Mouse (Mus musculus): Measurements from ENCODE around the gene Ubl4b. TPM values are rescaled to one million over a fixed set of nuclear protein-coding genes. Genes with fewer than 3 reads are reported as not detected.

The Ubl4b gene
- total RNA-seq (2014; rRNA removed) (0.23 TPM in 1 of 2 replicates, not detected in the other), polyA plus RNA-seq (2015; fragmentation: Nextera tagmentation; extraction: Ambion mirVana) (not detected in 2 replicates)

GRCm38 (mm10) chr3:107554842-107555241, at the start of gene Ubl4b:
Gene Ubl4b, minus strand, starts transcription at chr3:107555073.
- ATAC-seq: no peak
- no peak within 1 kb of the TSS for H3K4me3 ChIP-seq (ENCODE audit: low read depth, low read length)
- H3K27me3 ChIP-seq (ENCODE audit: insufficient read depth, low read length): no peaks in the 10 kb centered on the region
- no peak within 1 kb of the TSS for H3K9ac ChIP-seq
- 92% methylated on average over 2 of the region's 2 CpGs for WGBS
- H3K4me1 ChIP-seq (ENCODE audit: insufficient read depth): no peaks in the 10 kb centered on the region
- DNase-seq: no peak
- H3K27ac ChIP-seq (ENCODE audit: low read depth, low read length): no peak within 1 kb of the TSS
- TF ChIP-seq CTCF (IDR thresholded peaks at IDR 0.05; ENCODE audit: low read depth): no peak
- H3K36me3 ChIP-seq (ENCODE audit: insufficient read depth): no peaks in the 10 kb centered on the region
- no peak within 1 kb of the TSS for H3K4me2 ChIP-seq (ENCODE audit: low read depth)
- H3K9me3 ChIP-seq (ENCODE audit: low read length): no peaks in the 10 kb centered on the region

- ATAC-seq: no peak
- H3K36me3 ChIP-seq (ENCODE audit: insufficient read depth): no peaks in the 10 kb centered on the region
- no peak for DNase-seq
- H3K4me3 ChIP-seq (ENCODE audit: low read depth, low read length): no peak overlapping the region
- no peak overlapping the region for H3K4me2 ChIP-seq (ENCODE audit: low read depth)
- no peak overlapping the region for H3K9ac ChIP-seq
- H3K27me3 ChIP-seq (ENCODE audit: insufficient read depth, low read length): peaks cover 42% of the 10 kb centered on the region
- no peak for TF ChIP-seq CTCF (IDR thresholded peaks at IDR 0.05; ENCODE audit: low read depth)
- no peaks in the 10 kb centered on the region for H3K9me3 ChIP-seq (ENCODE audit: low read length)
- H3K27ac ChIP-seq (ENCODE audit: low read depth, low read length): no peak overlapping the region
- H3K4me1 ChIP-seq (ENCODE audit: insufficient read depth): peaks cover 5% of the 10 kb centered on the region; the same call in 1 of the 2 replicates
- WGBS: 39% methylated on average over 6 of the region's 6 CpGs
Observed at GRCm38 (mm10) chr3:107600127-107600526, 45.3 kb upstream of the Ubl4b start.

- H3K9me3 ChIP-seq (ENCODE audit: low read length): no peaks in the 10 kb centered on the region
- DNase-seq (peak; percentile 50), ATAC-seq (no peak)
- WGBS: 7% methylated on average over 22 of the region's 22 CpGs
- H3K36me3 ChIP-seq (ENCODE audit: insufficient read depth): no peaks in the 10 kb centered on the region
- H3K4me3 ChIP-seq (ENCODE audit: low read depth, low read length): no peak overlapping the region
- H3K9ac ChIP-seq: no peak overlapping the region
- TF ChIP-seq CTCF (IDR thresholded peaks at IDR 0.05; ENCODE audit: low read depth): no peak
- peaks cover 64% of the 10 kb centered on the region for H3K27me3 ChIP-seq (ENCODE audit: insufficient read depth, low read length)
- H3K4me2 ChIP-seq (ENCODE audit: low read depth): no peak overlapping the region
- peaks cover 6% of the 10 kb centered on the region; the same call in 1 of the 2 replicates for H3K4me1 ChIP-seq (ENCODE audit: insufficient read depth)
- H3K27ac ChIP-seq (ENCODE audit: low read depth, low read length): no peak overlapping the region
Observed at GRCm38 (mm10) chr3:107597586-107598389, 42.9 kb upstream of the Ubl4b start.

- Histone ChIP-seq H3K36me3 (ENCODE audit: insufficient read depth) (no peaks in the 10 kb centered on the region), H3K27ac (ENCODE audit: low read depth, low read length) (no peak overlapping the region), H3K27me3 (ENCODE audit: insufficient read depth, low read length) (peaks cover 71% of the 10 kb centered on the region), H3K4me1 (ENCODE audit: insufficient read depth) (peaks cover 6% of the 10 kb centered on the region; the same call in 1 of the 2 replicates), H3K4me3 (ENCODE audit: low read depth, low read length) (no peak overlapping the region), H3K9ac (no peak overlapping the region), H3K4me2 (ENCODE audit: low read depth) (no peak overlapping the region), H3K9me3 (ENCODE audit: low read length) (no peaks in the 10 kb centered on the region)
- DNase-seq (no peak), ATAC-seq (no peak)
- WGBS: 2% methylated on average over 21 of the region's 24 CpGs
- TF ChIP-seq CTCF (IDR thresholded peaks at IDR 0.05; ENCODE audit: low read depth): no peak
Observed at GRCm38 (mm10) chr3:107597134-107597533, 42.3 kb upstream of the Ubl4b start.

GRCm38 (mm10) chr3:107596559-107596958, 41.7 kb upstream of the Ubl4b start:
- H3K4me3 ChIP-seq (ENCODE audit: low read depth, low read length): peak overlapping the region; percentile 14; the same call in 1 of the 2 replicates
- ATAC-seq: no peak
- 2% methylated on average over 26 of the region's 26 CpGs for WGBS
- no peak for TF ChIP-seq CTCF (IDR thresholded peaks at IDR 0.05; ENCODE audit: low read depth)
- peaks cover 72% of the 10 kb centered on the region for H3K27me3 ChIP-seq (ENCODE audit: insufficient read depth, low read length)
- H3K9me3 ChIP-seq (ENCODE audit: low read length): no peaks in the 10 kb centered on the region
- 0 out of 2 replicates have a peak overlapping the region, but pooled peaks have one; percentile 3 for H3K4me2 ChIP-seq (ENCODE audit: low read depth)
- no peak overlapping the region for H3K27ac ChIP-seq (ENCODE audit: low read depth, low read length)
- H3K4me1 ChIP-seq (ENCODE audit: insufficient read depth): peaks cover 6% of the 10 kb centered on the region; the same call in 1 of the 2 replicates
- no peak overlapping the region for H3K9ac ChIP-seq
- no peak for DNase-seq
- H3K36me3 ChIP-seq (ENCODE audit: insufficient read depth): no peaks in the 10 kb centered on the region

GRCm38 (mm10) chr3:107595938-107596461, 41.1 kb upstream of the Ubl4b start:
- Histone ChIP-seq H3K9ac (no peak overlapping the region), H3K27me3 (ENCODE audit: insufficient read depth, low read length) (peaks cover 68% of the 10 kb centered on the region), H3K4me3 (ENCODE audit: low read depth, low read length) (peak overlapping the region; percentile 28; the same call in 1 of the 2 replicates), H3K27ac (ENCODE audit: low read depth, low read length) (no peak overlapping the region), H3K4me1 (ENCODE audit: insufficient read depth) (peaks cover 6% of the 10 kb centered on the region; the same call in 1 of the 2 replicates), H3K4me2 (ENCODE audit: low read depth) (0 out of 2 replicates have a peak overlapping the region, but pooled peaks have one; percentile 3), H3K36me3 (ENCODE audit: insufficient read depth) (no peaks in the 10 kb centered on the region), H3K9me3 (ENCODE audit: low read length) (no peaks in the 10 kb centered on the region)
- no peak for TF ChIP-seq CTCF (IDR thresholded peaks at IDR 0.05; ENCODE audit: low read depth)
- no peak for ATAC-seq
- WGBS: 2% methylated on average over 34 of the region's 34 CpGs
- DNase-seq: peak; percentile 55

Measured in forebrain, postnatal 0 days (tissue).